Mouse (Mus musculus) urinary bladder, postnatal 36 days (tissue): ENCODE measurements around the gene Prr5.

Experiments
- DNase-seq, 2 experiments: peaks; one replicate each; pipeline ENCODE4 v3.0.0; 2022; ENCODE audit warnings: low spot score in 2 of 2, mixed read lengths in 1 of 2

Prr5 gene

DNA sequence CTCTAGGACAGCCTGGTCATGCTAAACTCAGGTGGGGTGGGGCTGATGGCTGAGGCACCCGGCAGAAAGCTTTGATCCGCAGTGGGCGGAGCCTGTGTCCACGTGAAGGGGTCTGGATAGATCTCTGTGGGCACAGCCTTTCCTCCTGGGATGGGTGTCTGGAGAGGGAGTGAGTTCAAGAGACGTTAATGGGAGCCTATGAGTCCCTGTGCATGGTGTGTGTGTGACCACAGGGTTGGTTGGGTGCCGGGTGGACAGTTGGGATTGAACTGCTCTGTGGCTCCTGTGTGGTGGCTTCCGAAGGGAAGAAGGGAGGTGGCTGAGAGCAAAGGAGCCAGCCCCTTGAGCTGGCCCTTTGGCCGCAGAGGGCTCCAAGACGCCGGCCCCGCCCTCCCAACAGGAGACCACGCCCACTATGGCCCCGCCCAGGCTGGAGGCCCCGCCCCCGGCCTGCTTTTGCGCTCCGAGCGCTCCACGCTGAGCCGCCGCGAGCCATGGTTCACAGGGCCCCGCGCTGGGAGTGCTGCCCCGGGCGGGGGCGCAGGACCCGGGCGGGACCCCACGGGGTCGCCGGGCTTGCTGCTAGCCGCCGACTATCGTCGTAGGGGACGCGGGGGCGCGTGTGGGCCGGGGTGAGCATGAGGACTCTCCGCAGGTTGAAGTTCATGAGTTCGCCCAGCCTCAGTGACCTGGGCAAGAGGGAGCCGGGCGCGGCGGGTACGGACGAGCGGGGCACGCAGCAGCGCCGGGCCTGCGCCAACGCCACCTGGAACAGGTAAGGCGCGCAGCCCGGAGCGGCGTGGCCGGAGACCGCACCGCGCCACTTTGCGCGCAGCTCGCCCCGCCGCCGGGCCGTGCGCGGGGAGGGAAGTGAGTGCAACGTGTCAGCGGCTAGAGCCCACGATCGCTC is 11.4 kb downstream of the Prr5 start:
- DNase-seq: peak; percentile 90 to 92

DNA sequence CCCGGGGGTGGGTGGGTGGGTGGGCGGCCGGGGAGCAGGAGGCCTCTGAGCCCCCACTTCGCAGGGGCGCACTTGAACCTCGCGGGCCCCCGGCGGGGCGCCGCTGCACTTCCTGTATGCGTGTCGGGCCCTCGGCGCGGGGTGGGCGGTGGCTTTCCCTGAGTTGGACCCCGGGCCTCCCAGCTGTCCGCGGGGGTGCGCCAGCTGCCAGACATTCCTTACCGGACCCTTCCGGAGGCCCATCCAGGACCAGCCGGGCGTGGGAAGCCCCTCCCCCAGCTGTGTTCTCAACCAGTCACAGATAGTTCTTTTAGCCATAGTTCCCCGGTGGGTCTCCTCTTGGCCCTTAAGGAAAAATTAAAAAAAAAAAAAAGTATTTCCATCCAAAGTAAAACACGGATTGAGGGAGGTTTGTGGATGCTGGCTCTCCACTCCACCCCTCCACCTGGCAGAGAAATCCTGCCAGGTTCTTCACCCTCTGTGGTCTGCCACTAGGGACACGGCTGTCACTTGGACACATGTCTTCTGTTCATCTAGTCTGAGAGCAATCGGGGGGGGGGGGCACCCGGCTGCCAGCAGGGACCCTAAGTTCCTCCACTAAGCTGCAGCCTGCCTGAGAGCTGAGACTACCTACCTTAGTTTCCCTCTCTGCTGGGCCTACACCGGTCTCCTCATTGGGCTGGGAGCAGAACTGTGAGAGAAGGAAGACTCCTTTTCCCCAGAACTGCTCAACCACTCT is 12.2 kb downstream of the Prr5 start:
- peak in 1 of 2 experiments; percentile 38 for DNase-seq

- no peak for DNase-seq
These were observed 12.8 kb downstream of the Prr5 start for GRCm38 (mm10) chr15:84682206-84682605.

GRCm38 (mm10) chr15:84682821-84683220 is 13.4 kb downstream of the Prr5 start:
- no peak for DNase-seq

- no peak for DNase-seq
These were observed 15.1 kb downstream of the Prr5 start for GRCm38 (mm10) chr15:84684520-84684919.

- DNase-seq: peak in 1 of 2 experiments; percentile 15
These were observed 16.0 kb downstream of the Prr5 start for GRCm38 (mm10) chr15:84685417-84685816.

DNA sequence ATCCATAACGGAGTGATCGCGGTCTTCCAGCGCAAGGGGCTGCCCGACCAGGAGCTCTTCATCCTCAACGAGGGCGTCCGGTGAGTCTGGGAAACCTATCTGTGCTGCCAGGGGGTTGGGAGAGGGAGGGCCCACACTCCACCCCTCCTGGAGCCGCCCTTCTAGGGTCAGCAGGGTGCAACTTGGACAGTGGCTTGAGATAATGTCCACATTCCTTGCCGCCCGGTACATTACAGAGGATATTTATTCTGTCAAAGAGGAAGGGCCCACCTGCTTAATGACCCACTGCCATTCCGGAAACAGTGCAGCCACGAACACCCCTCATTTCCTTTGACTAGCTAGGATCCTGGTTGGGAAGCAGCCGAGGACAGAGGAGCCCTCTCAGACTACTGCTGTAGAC is 18.5 kb downstream of the Prr5 start:
- DNase-seq: no peak

- no peak for DNase-seq
These were observed 19.9 kb downstream of the Prr5 start for GRCm38 (mm10) chr15:84689356-84689755.

GRCm38 (mm10) chr15:84691513-84691912 is 22.1 kb downstream of the Prr5 start:
- no peak for DNase-seq

- no peak for DNase-seq
These were observed 23.2 kb downstream of the Prr5 start for GRCm38 (mm10) chr15:84692645-84693044.

- DNase-seq: no peak
These were observed 26.6 kb downstream of the Prr5 start for GRCm38 (mm10) chr15:84696021-84696420.

DNA sequence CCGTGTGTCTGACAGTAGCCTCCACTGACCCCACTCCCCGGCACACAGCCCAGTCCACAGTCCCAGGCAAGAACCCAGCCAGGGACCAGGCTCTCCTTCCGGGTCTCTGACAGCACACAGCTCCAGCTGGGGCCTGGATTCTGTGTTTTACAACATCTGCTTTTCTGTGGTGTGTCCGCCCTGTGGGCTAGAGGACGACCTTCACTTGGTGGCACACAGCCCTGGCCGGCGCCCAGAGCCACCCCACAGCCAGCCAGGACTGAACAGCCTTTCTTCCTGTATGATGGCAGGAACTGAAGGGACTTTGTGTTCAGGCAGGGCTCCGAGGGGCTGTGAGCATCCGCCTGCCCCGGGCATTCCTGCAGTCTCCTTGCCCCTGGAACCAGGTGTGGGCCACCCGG is 28.2 kb downstream of the Prr5 start:
- DNase-seq: peak in 1 of 2 experiments; percentile 57

GRCm38 (mm10) chr15:84698189-84698588 is 28.8 kb downstream of the Prr5 start:
- DNase-seq: no peak

GRCm38 (mm10) chr15:84700147-84700794 is 30.9 kb downstream of the Prr5 start:
- DNase-seq: peak in 1 of 2 experiments; percentile 52

GRCm38 (mm10) chr15:84701947-84702346 is 32.5 kb downstream of the Prr5 start:
- DNase-seq: peak in 1 of 2 experiments; percentile 33

GRCm38 (mm10) chr15:84702391-84703345 is 33.2 kb downstream of the Prr5 start:
- peak in 1 of 2 experiments; percentile 40 for DNase-seq

- DNase-seq: no peak
These were observed 34.6 kb downstream of the Prr5 start for GRCm38 (mm10) chr15:84703992-84704391.

- DNase-seq: no peak
These were observed 36.0 kb downstream of the Prr5 start for GRCm38 (mm10) chr15:84705351-84705901.

DNA sequence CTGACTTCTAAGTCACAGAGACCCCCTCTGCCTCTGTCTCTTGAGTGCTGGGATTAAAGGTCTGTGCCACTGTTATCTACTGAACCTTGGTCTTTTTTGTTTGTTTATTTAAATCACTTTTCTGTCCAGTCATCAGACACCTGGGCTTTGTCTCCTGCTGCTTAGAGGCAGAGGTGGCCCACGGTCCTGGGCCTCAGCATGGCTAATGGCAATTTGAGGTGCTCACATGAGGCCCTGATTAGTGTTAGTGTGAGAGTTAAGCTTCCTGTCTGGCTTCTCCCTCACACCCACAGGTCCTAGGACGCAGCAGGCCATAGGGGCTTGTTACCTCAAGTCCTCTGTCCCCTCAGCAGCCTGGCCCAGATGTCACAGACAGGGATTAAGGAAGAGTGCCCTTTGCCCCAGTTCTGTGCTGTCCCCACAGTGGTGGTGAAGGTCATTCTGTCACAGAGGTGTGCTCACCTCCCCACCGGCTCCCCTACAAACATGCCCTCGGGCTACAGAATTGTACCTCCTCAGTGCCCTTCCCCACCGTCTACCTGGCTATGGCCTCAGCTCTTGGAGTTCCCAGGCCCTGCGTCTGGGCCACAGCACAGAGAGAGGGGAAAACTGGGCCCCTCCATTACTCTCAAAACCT is 37.7 kb downstream of the Prr5 start:
- no peak for DNase-seq
